35 mouse cellular contexts compared by ENCODE assay signal in the genomic region with DNA sequence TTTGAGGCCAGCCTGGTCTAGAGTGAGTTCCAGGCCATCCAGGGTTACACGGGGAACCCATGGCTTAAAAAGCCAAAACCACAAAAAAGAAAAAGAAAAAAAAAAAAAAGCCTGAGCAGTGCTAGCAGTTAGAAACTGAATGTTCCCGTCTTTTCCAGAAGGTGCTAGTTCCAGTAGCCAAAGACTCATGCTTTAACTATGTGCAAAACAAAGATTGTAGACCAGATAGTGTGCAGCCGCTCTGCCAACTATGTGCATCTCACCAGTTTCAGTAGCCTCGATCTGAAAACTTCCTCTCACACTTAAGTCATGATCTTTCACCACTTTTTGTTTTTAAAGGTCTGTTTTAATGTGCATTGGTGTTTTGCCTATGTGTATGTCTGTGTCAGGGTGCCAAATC. TPM values are rescaled to one million over a fixed set of nuclear protein-coding genes. Genes with fewer than 3 reads are reported as not detected.
DNase-seq lines count a peak whose midpoint lies in the region; ATAC-seq and TF ChIP-seq lines count a peak whose summit lies in the region.
"Had no signal": no experiment of that assay in that cellular context is flagged by ENCODE, and none has a peak within 500 bp of the region (broad histone marks: within the 10 kb centered on the region; RNA-seq: fewer than 3 reads in every experiment).

No protein-coding gene starts in this region.

- no peak overlapping the region for H3K4me3 ChIP-seq in MEL (ENCODE audit: control insufficient read depth in 1 of 2, insufficient read depth in 1 of 2, low read depth in 2 of 2, low read length in 2 of 2)
- no peak overlapping the region for H3K4me3 ChIP-seq in embryonic fibroblast, embryonic 13.5 days (ENCODE audit: insufficient read depth, low read length)
- no peak overlapping the region for H3K4me3 ChIP-seq in midbrain, embryonic 15.5 days
- H3K4me3 ChIP-seq: embryonic facial prominence, embryonic 10.5 days; embryonic facial prominence, embryonic 13.5 days; gastrocnemius, adult 2 months; heart, adult 2 months; heart, embryonic 10.5 days; heart, embryonic 13.5 days; hindbrain, embryonic 15.5 days had no signal

- H3K9ac ChIP-seq in MEL (ENCODE audit: control insufficient read depth, low read depth, low read length, poor library complexity, severe bottlenecking): peak overlapping the region; percentile 31
- no peak overlapping the region for H3K9ac ChIP-seq in midbrain, embryonic 15.5 days
- H3K9ac ChIP-seq: embryonic facial prominence, embryonic 13.5 days; forebrain, postnatal 0 days; heart, embryonic 13.5 days; hindbrain, embryonic 15.5 days had no signal

- no peak overlapping the region for H3K27ac ChIP-seq in MEL (ENCODE audit: control insufficient read depth, low read depth, low read length)
- peak overlapping the region; percentile 44 for H3K27ac ChIP-seq in embryonic fibroblast, embryonic 13.5 days (ENCODE audit: insufficient read depth, low read length)
- H3K27ac ChIP-seq in midbrain, embryonic 15.5 days: no peak overlapping the region
- H3K27ac ChIP-seq: embryonic facial prominence, embryonic 10.5 days; embryonic facial prominence, embryonic 13.5 days; gastrocnemius, adult 2 months; heart, adult 2 months; heart, embryonic 10.5 days; heart, embryonic 13.5 days; hindbrain, embryonic 15.5 days had no signal

- TF ChIP-seq EP300 in MEL (IDR thresholded peaks at IDR 0.05; ENCODE audit: low read depth in 1 of 2, low read length in 2 of 2): 0 out of 4 replicates have a peak, but pooled peaks of 1 of the 2 experiments have one; percentile 14

- no peak overlapping the region for H3K4me2 ChIP-seq in midbrain, embryonic 15.5 days
- H3K4me2 ChIP-seq: embryonic facial prominence, embryonic 13.5 days; heart, embryonic 13.5 days; hindbrain, embryonic 15.5 days had no signal

- TF ChIP-seq CTCF in MEL (IDR thresholded peaks at IDR 0.05 in 2 of 3, conservative IDR thresholded peaks at IDR 0.05 in 1 of 3; ENCODE audit: control insufficient read depth in 1 of 3, insufficient read depth in 1 of 3, low read depth in 2 of 3, low read length in 3 of 3, poor library complexity in 1 of 3, severe bottlenecking in 1 of 3): no peak
- TF ChIP-seq CTCF in embryonic fibroblast, embryonic 13.5 days (IDR thresholded peaks at IDR 0.05; ENCODE audit: borderline replicate concordance, insufficient read depth, low read length): no peak

- WGBS in midbrain, embryonic 15.5 days: 91% methylated on average over 4 of the region's 4 CpGs

- peak; percentile 70 for DNase-seq in 3T3-L1 (ENCODE audit: low read depth, low spot score)
- peak; percentile 41 for DNase-seq in MEL (ENCODE audit: low read depth, low spot score)
- no peak for DNase-seq in ovary, adult 18-20 months (ENCODE audit: low spot score)
- no peak for DNase-seq in spleen, adult 18-20 months
- DNase-seq: adrenal gland, adult 2 months; adrenal gland, postnatal 25 days; cerebellum, adult 11-12 months; cerebellum, adult 8-10 months; cerebellum, postnatal 36 days; embryo, embryonic 11 days; forebrain, postnatal 0 days; gastrocnemius, postnatal 14 days; heart, postnatal 4 days had no signal

- TF ChIP-seq RAD21 in MEL (IDR thresholded peaks at IDR 0.05; ENCODE audit: low read depth, low read length): no peak

- H3K27me3 ChIP-seq in MEL (ENCODE audit: control insufficient read depth in 1 of 2, insufficient read depth in 2 of 2, low read length in 2 of 2): no peaks in the 10 kb centered on the region
- no peaks in the 10 kb centered on the region for H3K27me3 ChIP-seq in midbrain, embryonic 15.5 days (replicated peaks)
- H3K27me3 ChIP-seq: hindbrain, embryonic 15.5 days; Patski had no signal

- no peaks in the 10 kb centered on the region for H3K9me3 ChIP-seq in MEL (replicated peaks; ENCODE audit: insufficient read depth, low read length)
- H3K9me3 ChIP-seq in midbrain, embryonic 15.5 days: no peaks in the 10 kb centered on the region
- H3K9me3 ChIP-seq: embryonic facial prominence, embryonic 10.5 days; embryonic facial prominence, embryonic 13.5 days; heart, embryonic 10.5 days; heart, embryonic 13.5 days; hindbrain, embryonic 15.5 days had no signal

- H3K79me2 ChIP-seq in MEL (ENCODE audit: control insufficient read depth, insufficient read depth, low read length, poor library complexity): no peaks in the 10 kb centered on the region

- H3K4me1 ChIP-seq in MEL (ENCODE audit: control insufficient read depth in 1 of 2, insufficient read depth in 2 of 2, low read length in 2 of 2): peaks cover 7 to 11% of the 10 kb centered on the region in 2 experiments
- no peaks in the 10 kb centered on the region for H3K4me1 ChIP-seq in embryonic fibroblast, embryonic 13.5 days (ENCODE audit: control insufficient read depth, insufficient read depth, low read length)
- peaks cover 2% of the 10 kb centered on the region for H3K4me1 ChIP-seq in midbrain, embryonic 15.5 days

- H3K36me3 ChIP-seq in MEL (ENCODE audit: control insufficient read depth in 1 of 2, insufficient read depth in 2 of 2, low read length in 2 of 2): peaks cover 0 to 16% of the 10 kb centered on the region in 2 experiments; a peak in 2 of 4 replicates
- H3K36me3 ChIP-seq in midbrain, embryonic 15.5 days (replicated peaks): no peaks in the 10 kb centered on the region
- H3K36me3 ChIP-seq: embryonic facial prominence, embryonic 10.5 days; embryonic facial prominence, embryonic 13.5 days; heart, embryonic 10.5 days; heart, embryonic 13.5 days; hindbrain, embryonic 15.5 days had no signal

- ATAC-seq in midbrain, embryonic 15.5 days (replicated peaks): no peak
- ATAC-seq: CD4-positive, CD25-positive, alpha-beta regulatory T cell, adult 4 months; forebrain, embryonic 14.5 days; forebrain, postnatal 0 days; intestine, postnatal 0 days; Patski had no signal

- no peak for TF ChIP-seq POLR2A in MEL (IDR thresholded peaks at IDR 0.05; ENCODE audit: control insufficient read depth in 1 of 2, insufficient read depth in 1 of 2, low read depth in 1 of 2, low read length in 2 of 2, poor library complexity in 1 of 2)
- TF ChIP-seq POLR2A in embryonic fibroblast, embryonic 13.5 days (IDR thresholded peaks at IDR 0.05; ENCODE audit: low read depth, low read length): no peak

TF ChIP-seq in MEL, 35 proteins besides CTCF, POLR2A, EP300 and RAD21:
- no peak for TF ChIP-seq USF2 (IDR thresholded peaks at IDR 0.05; ENCODE audit: borderline replicate concordance in 1 of 2, insufficient read depth in 1 of 2, low read depth in 1 of 2, low read length in 2 of 2)
- peak; percentile 74 for TF ChIP-seq ZNF384 (IDR thresholded peaks at IDR 0.05; ENCODE audit: low read depth, low read length)
- 0 out of 2 replicates have a peak, but pooled peaks have one; percentile 41 for TF ChIP-seq GATA1 (IDR thresholded peaks at IDR 0.05; ENCODE audit: low read depth, low read length)
- no peak for TF ChIP-seq RCOR1 (IDR thresholded peaks at IDR 0.05; ENCODE audit: low read depth, low read length)
- TF ChIP-seq UBTF (IDR thresholded peaks at IDR 0.05; ENCODE audit: borderline replicate concordance, insufficient read depth, low read depth, low read length): no peak
- TF ChIP-seq ZKSCAN1 (IDR thresholded peaks at IDR 0.05; ENCODE audit: low read depth, low read length): no peak
- no peak for TF ChIP-seq ELF1 (IDR thresholded peaks at IDR 0.05; ENCODE audit: low read depth, low read length)
- TF ChIP-seq ZC3H11A (IDR thresholded peaks at IDR 0.05; ENCODE audit: low read depth, low read length): no peak
- TF ChIP-seq ETS1 (IDR thresholded peaks at IDR 0.05; ENCODE audit: low read depth, low read length): no peak
- TF ChIP-seq HCFC1 (IDR thresholded peaks at IDR 0.05; ENCODE audit: low read depth, low read length): no peak
- no peak for TF ChIP-seq E2F4 (IDR thresholded peaks at IDR 0.05; ENCODE audit: borderline replicate concordance, low read depth, low read length)

RNA-seq across cellular contexts. Expression of gene Pin1rt1, which starts 1.6 kb away (rescaled TPM):
- not detected in 2 replicates for total RNA-seq in MEL (2012; rRNA removed)
- polyA plus RNA-seq in MEL (2012; ENCODE audit: insufficient read depth in 1 of 2, insufficient read length in 2 of 2, low read depth in 1 of 2, low replicate concordance in 2 of 2, missing spikeins in 1 of 2): under 1 TPM in 1 of 2 experiments, not detected in 1; 0.07 TPM
- polyA plus RNA-seq in embryonic fibroblast, embryonic 13.5 days (2011; ENCODE audit: insufficient read length, low read depth, missing spikeins): not detected in 2 replicates
- polyA plus RNA-seq in midbrain, embryonic 15.5 days (2015; fragmentation: Nextera tagmentation; extraction: Ambion mirVana): 0.19 and 0.34 TPM in 2 replicates
- total RNA-seq: adrenal gland, adult 2 months; adrenal gland, postnatal 25 days; forebrain, postnatal 0 days; gastrocnemius, adult 2 months; gastrocnemius, postnatal 14 days; gastrocnemius, postnatal 4 days; heart, adult 2 months; heart, postnatal 14 days; heart, postnatal 4 days had no signal
- polyA plus RNA-seq: adrenal gland, adult 2 months; brain, embryonic 14.5 days; C2C12; CD4-positive, CD25-positive, alpha-beta regulatory T cell, adult 4 months; cortical plate, adult 2 months; embryonic facial prominence, embryonic 13.5 days; forebrain, embryonic 11.5 days; forebrain, embryonic 14.5 days; forebrain, postnatal 0 days; frontal cortex, adult 2 months; heart, adult 2 months; heart, embryonic 10.5 days; heart, embryonic 13.5 days; heart, embryonic 16.5 days; hindbrain, embryonic 11.5 days; intestine, postnatal 0 days had no signal

RNA-seq across cellular contexts. Expression of gene Tcp11l1, which starts 5.9 kb away (rescaled TPM):
- 26.7 and 28.6 TPM in 2 replicates for total RNA-seq in MEL (2012; rRNA removed)
- polyA plus RNA-seq in MEL (2012; ENCODE audit: insufficient read depth in 1 of 2, insufficient read length in 2 of 2, low read depth in 1 of 2, low replicate concordance in 2 of 2, missing spikeins in 1 of 2): 10 to 100 TPM in 1 of 2 experiments, not detected in 1; 22.1 TPM
- 22.0 and 29.8 TPM in 2 replicates for polyA plus RNA-seq in embryonic fibroblast, embryonic 13.5 days (2011; ENCODE audit: insufficient read length, low read depth, missing spikeins)
- 59.5 and 65.1 TPM in 2 replicates for polyA plus RNA-seq in midbrain, embryonic 15.5 days (2015; fragmentation: Nextera tagmentation; extraction: Ambion mirVana)

RNA-seq across cellular contexts. Expression of gene Depdc7, which starts 24.9 kb away (rescaled TPM):
- total RNA-seq in MEL (2012; rRNA removed): 7.1 and 8.0 TPM in 2 replicates
- polyA plus RNA-seq in MEL (2012; ENCODE audit: insufficient read depth in 1 of 2, insufficient read length in 2 of 2, low read depth in 1 of 2, low replicate concordance in 2 of 2, missing spikeins in 1 of 2): 1 to 10 TPM in 1 of 2 experiments, not detected in 1; 8.6 TPM
- polyA plus RNA-seq in embryonic fibroblast, embryonic 13.5 days (2011; ENCODE audit: insufficient read length, low read depth, missing spikeins): 2.8 and 3.1 TPM in 2 replicates
- 1.0 and 1.4 TPM in 2 replicates for polyA plus RNA-seq in midbrain, embryonic 15.5 days (2015; fragmentation: Nextera tagmentation; extraction: Ambion mirVana)
- polyA plus RNA-seq: CD4-positive, CD25-positive, alpha-beta regulatory T cell, adult 4 months had no signal

Comparison
In these comparisons a context has a peak if more than half of its experiments do, and no peak if none do; other contexts are left out.
1. DNase-seq: peak in 3T3-L1 (single experiment) and MEL (single experiment); none in ovary, adult 18-20 months (single experiment) and spleen, adult 18-20 months (0 of 2).